Mouse (Mus musculus) CH12.LX (cell line): ENCODE data around the gene Me1.

Source experiments
- CTCF ChIP-seq, 2 experiments: IDR thresholded peaks in 1 of 2; conservative IDR thresholded peaks in 1 of 2; 2 replicates each; pipeline ENCODE4 v1.5.1; 2011 to 2012; ENCODE audit warnings: low read depth in 2 of 2, low read length in 2 of 2, improper control_type of control experiment in 1 of 2, inconsistent platforms in 1 of 2, mild to moderate bottlenecking in 1 of 2, moderate library complexity in 1 of 2
- E2F4 ChIP-seq: IDR thresholded peaks from 2 replicates; pipeline ENCODE4 v1.6.1; 2011; ENCODE audit warnings: low read depth, low read length, improper control_type of control experiment; ENCODE audit not compliant: insufficient replicate concordance
- HCFC1 ChIP-seq: IDR thresholded peaks from 2 replicates; pipeline ENCODE4 v1.6.1; 2012; ENCODE audit warnings: low read depth, mild to moderate bottlenecking, inconsistent platforms, low read length, improper control_type of control experiment
- JUND ChIP-seq: conservative IDR thresholded peaks from 2 replicates; pipeline ENCODE4 v1.6.1; 2011; ENCODE audit warnings: low read depth, low read length, improper control_type of control experiment
- MAX ChIP-seq: IDR thresholded peaks from 2 replicates; pipeline ENCODE4 v1.6.1; 2011; ENCODE audit warnings: low read length, improper control_type of control experiment
- MAZ ChIP-seq: IDR thresholded peaks from 2 replicates; pipeline ENCODE4 v1.6.1; 2012; ENCODE audit warnings: low read depth, mild to moderate bottlenecking, inconsistent platforms, low read length, improper control_type of control experiment, moderate library complexity
- MXI1 ChIP-seq: IDR thresholded peaks from 2 replicates; pipeline ENCODE4 v1.6.1; 2011; ENCODE audit warnings: mild to moderate bottlenecking, low read depth, low read length, improper control_type of control experiment
- POLR2A ChIP-seq: IDR thresholded peaks from 2 replicates; pipeline ENCODE4 v1.6.1; 2011; ENCODE audit warnings: low read depth, mild to moderate bottlenecking, improper control_type of control experiment, low read length
- POLR2AphosphoS2 ChIP-seq: IDR thresholded peaks from 2 replicates; pipeline ENCODE4 v1.6.1; 2011; ENCODE audit warnings: low read depth, low read length, improper control_type of control experiment
- RAD21 ChIP-seq: IDR thresholded peaks from 2 replicates; pipeline ENCODE4 v1.6.1; 2011; ENCODE audit warnings: low read depth, mild to moderate bottlenecking, low read length, improper control_type of control experiment, moderate library complexity
- TBP ChIP-seq: conservative IDR thresholded peaks from 2 replicates; pipeline ENCODE4 v1.6.1; 2011; ENCODE audit warnings: low read depth, low read length, improper control_type of control experiment

GRCm38 (mm10) chr9:86692251-86692650 is 3.5 kb downstream of the Me1 start:
- TF ChIP-seq CTCF (conservative IDR thresholded peaks at IDR 0.05 in 1 of 2, IDR thresholded peaks at IDR 0.05 in 1 of 2; ENCODE audit: low read depth in 2 of 2, low read length in 2 of 2), result no peak
- TF ChIP-seq HCFC1, result no peak
- no peak for TF ChIP-seq TBP
- TF ChIP-seq POLR2AphosphoS2, result no peak
- TF ChIP-seq POLR2A, result no peak
- TF ChIP-seq MAX, result no peak
- TF ChIP-seq RAD21, result no peak
- TF ChIP-seq JUND, result no peak
- TF ChIP-seq E2F4, result no peak
- no peak for TF ChIP-seq MXI1
- no peak for TF ChIP-seq MAZ
